Mouse (Mus musculus) lung, postnatal 0 days (tissue): Measurements from ENCODE around the gene Slc35b2.

Experiments
- CTCF ChIP-seq: IDR thresholded peaks from 2 replicates; pipeline ENCODE4 v1.5.1; 2016; ENCODE audit warnings: antibody characterized with exemption, mild to moderate bottlenecking
- EP300 ChIP-seq: IDR thresholded peaks from 2 replicates; pipeline ENCODE4 v1.6.1; 2016; ENCODE audit warnings: antibody characterized with exemption, mild to moderate bottlenecking, control low read depth

- TF ChIP-seq EP300 (no peak), CTCF (no peak)
Observed at GRCm38 (mm10) chr17:45592606-45593431, 29.1 kb downstream of the Slc35b2 start.
